Mouse (Mus musculus): ENCODE measurements around the gene Lancl3. TPM values are rescaled to one million over a fixed set of nuclear protein-coding genes. Genes with fewer than 3 reads are reported as not detected.

Gene Lancl3
- polyA plus RNA-seq, 1 experiment from 2014 or later = 0.32 TPM

DNA sequence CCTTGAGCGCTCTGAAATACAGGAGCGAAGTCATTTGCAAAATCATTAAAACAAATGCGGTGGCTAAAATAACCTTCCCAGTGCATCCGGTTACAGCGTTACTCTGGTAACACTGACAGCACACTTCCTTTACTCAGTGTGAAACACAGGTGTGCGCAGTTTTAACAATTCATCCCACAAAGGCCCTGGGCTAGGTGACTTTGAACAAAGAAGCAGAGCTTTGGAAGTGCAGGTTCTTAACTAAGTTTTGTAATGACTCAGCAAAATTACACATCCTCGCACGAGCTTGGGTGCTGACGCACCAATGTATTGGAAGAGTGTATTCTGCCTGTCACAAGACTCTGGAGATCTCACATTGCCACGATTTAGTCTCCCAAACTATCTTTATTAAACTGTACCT, 54.3 kb downstream of the Lancl3 start:
- Histone ChIP-seq H3K9me3 (ENCODE audit: control insufficient read depth, low read length) (no peaks in the 10 kb centered on the region), H3K36me3 (ENCODE audit: control insufficient read depth, insufficient read depth, low read length) (no peaks in the 10 kb centered on the region), H3K27me3 (ENCODE audit: control insufficient read depth, insufficient read depth, low read length) (no peaks in the 10 kb centered on the region), H3K27ac (ENCODE audit: low read depth, low read length) (no peak overlapping the region), H3K4me1 (ENCODE audit: control insufficient read depth, insufficient read depth, low read length) (no peaks in the 10 kb centered on the region), H3K4me3 (ENCODE audit: low read depth, low read length) (no peak overlapping the region), H3K4me2 (ENCODE audit: low read depth) (no peak overlapping the region), H3K9ac (ENCODE audit: low read length) (no peak overlapping the region)
- WGBS = 77% methylated on average over 10 of the region's 10 CpGs
- DNase-seq (ENCODE audit: low spot score) (no peak), ATAC-seq (ENCODE audit: insufficient read depth, low FRiP score, low TSS enrichment) (no peak)

DNA sequence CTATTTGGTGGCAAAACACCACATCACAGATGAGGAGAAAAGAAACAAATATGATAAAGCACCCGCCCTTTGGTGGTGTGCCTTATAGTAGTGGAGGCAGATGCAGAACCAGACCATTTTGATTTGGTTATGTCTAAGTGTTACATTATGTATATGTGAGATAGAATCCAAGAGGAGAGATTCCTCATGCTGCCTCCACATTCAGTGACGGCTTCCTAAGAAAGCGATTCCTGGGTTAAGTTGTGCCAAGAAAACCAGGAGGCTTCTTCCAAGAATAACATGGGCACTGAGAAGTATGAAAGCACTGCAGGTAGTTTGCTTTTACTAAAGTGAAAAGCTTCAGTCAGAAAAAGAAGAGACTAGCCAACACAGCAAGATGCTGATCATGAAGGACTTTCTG, 55.2 kb downstream of the Lancl3 start:
- Histone ChIP-seq H3K36me3 (ENCODE audit: control insufficient read depth, insufficient read depth, low read length) (no peaks in the 10 kb centered on the region), H3K9me3 (ENCODE audit: control insufficient read depth, low read length) (no peaks in the 10 kb centered on the region), H3K27ac (ENCODE audit: low read depth, low read length) (no peak overlapping the region), H3K4me1 (ENCODE audit: control insufficient read depth, insufficient read depth, low read length) (no peaks in the 10 kb centered on the region), H3K4me3 (ENCODE audit: low read depth, low read length) (no peak overlapping the region), H3K27me3 (ENCODE audit: control insufficient read depth, insufficient read depth, low read length) (no peaks in the 10 kb centered on the region), H3K9ac (ENCODE audit: low read length) (no peak overlapping the region), H3K4me2 (ENCODE audit: low read depth) (no peak overlapping the region)
- no peak for ATAC-seq (ENCODE audit: insufficient read depth, low FRiP score, low TSS enrichment)
- no peak for DNase-seq (ENCODE audit: low spot score)
- 87% methylated on average over 3 of the region's 3 CpGs for WGBS

DNA sequence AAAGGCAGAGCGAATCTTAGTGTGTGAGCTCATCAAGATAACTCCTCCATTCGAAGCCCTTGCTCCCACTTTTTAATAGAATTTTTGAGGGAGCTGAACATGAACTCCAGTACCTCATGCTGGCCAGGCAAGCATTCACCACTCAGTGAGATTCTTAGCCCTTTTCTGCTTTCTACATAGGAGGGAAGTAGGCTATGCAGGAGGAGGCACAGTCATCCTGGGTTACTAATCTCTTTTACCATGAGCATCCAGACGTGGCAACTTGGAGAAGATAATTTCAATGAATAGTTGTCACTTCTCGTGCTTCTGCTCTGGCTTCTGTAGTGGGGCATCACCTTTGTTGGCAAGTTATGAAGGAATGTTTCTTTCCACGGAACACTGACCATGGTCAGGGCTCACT, 57.1 kb downstream of the Lancl3 start, which contains the start of gene Gm14862:
TSS of gene Gm14862 (minus strand) at position 134 of the 400 bp plus-strand sequence.
- Histone ChIP-seq H3K4me1 (ENCODE audit: control insufficient read depth, insufficient read depth, low read length) (no peaks in the 10 kb centered on the region), H3K27me3 (ENCODE audit: control insufficient read depth, insufficient read depth, low read length) (no peaks in the 10 kb centered on the region), H3K4me2 (ENCODE audit: low read depth) (no peak within 1 kb of the TSS), H3K36me3 (ENCODE audit: control insufficient read depth, insufficient read depth, low read length) (no peaks in the 10 kb centered on the region), H3K9ac (ENCODE audit: low read length) (no peak within 1 kb of the TSS), H3K9me3 (ENCODE audit: control insufficient read depth, low read length) (no peaks in the 10 kb centered on the region), H3K27ac (ENCODE audit: low read depth, low read length) (no peak within 1 kb of the TSS), H3K4me3 (ENCODE audit: low read depth, low read length) (no peak within 1 kb of the TSS)
- WGBS = 88% methylated on average over 5 of the region's 5 CpGs
- ATAC-seq (ENCODE audit: insufficient read depth, low FRiP score, low TSS enrichment) (no peak), DNase-seq (ENCODE audit: low spot score) (no peak)

DNA sequence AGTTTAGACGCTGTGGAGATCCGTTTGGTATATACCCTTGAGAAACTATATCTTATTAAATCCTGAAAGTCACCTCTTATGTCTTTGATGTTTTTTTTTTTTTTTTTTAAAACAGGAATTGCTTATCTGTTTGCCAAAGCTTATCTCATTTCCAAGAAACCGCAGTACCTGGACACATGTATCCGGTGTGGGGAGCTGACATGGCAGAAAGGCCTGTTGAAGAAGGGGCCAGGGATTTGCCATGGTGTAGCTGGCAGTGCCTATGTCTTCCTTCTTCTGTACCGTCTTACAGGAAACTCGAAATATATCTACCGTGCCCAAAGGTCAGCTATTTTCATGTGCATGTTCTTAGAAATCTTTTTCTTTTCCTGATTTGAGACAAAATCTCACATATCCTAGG, 58.1 kb downstream of the Lancl3 start:
- H3K4me2 ChIP-seq (ENCODE audit: low read depth) = no peak overlapping the region
- DNase-seq (ENCODE audit: low spot score) (no peak), ATAC-seq (ENCODE audit: insufficient read depth, low FRiP score, low TSS enrichment) (no peak)
- H3K4me1 ChIP-seq (ENCODE audit: control insufficient read depth, insufficient read depth, low read length) = no peaks in the 10 kb centered on the region
- no peak overlapping the region for H3K27ac ChIP-seq (ENCODE audit: low read depth, low read length)
- no peaks in the 10 kb centered on the region for H3K27me3 ChIP-seq (ENCODE audit: control insufficient read depth, insufficient read depth, low read length)
- 92% methylated on average over 7 of the region's 7 CpGs for whole genome bisulfite sequencing
- H3K4me3 ChIP-seq (ENCODE audit: low read depth, low read length) = no peak overlapping the region
- H3K9ac ChIP-seq (ENCODE audit: low read length) = no peak overlapping the region
- H3K9me3 ChIP-seq (ENCODE audit: control insufficient read depth, low read length) = no peaks in the 10 kb centered on the region
- H3K36me3 ChIP-seq (ENCODE audit: control insufficient read depth, insufficient read depth, low read length) = no peaks in the 10 kb centered on the region

DNA sequence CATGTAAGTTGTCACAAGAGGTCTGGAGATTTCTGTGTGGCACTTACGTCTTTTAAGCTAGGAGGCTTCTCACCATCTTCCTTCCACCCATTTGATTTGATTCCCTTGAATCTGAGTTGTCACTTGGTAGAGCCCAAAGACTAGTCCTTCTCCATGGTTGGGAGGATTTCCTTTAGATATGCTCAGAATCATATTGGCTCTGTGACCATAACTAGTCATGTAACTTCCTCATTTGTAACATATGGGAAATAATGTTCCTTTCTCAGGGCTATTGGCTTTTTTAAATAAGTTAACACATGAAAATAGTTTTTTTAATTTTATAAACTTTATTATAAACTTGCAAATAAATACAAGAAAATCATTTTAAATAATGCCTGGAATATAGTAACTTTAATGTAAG, 59.6 kb downstream of the Lancl3 start:
- ATAC-seq (ENCODE audit: insufficient read depth, low FRiP score, low TSS enrichment) (no peak), DNase-seq (ENCODE audit: low spot score) (no peak)
- Histone ChIP-seq H3K9ac (ENCODE audit: low read length) (no peak overlapping the region), H3K27me3 (ENCODE audit: control insufficient read depth, insufficient read depth, low read length) (no peaks in the 10 kb centered on the region), H3K4me3 (ENCODE audit: low read depth, low read length) (no peak overlapping the region), H3K36me3 (ENCODE audit: control insufficient read depth, insufficient read depth, low read length) (no peaks in the 10 kb centered on the region), H3K4me2 (ENCODE audit: low read depth) (no peak overlapping the region), H3K9me3 (ENCODE audit: control insufficient read depth, low read length) (no peaks in the 10 kb centered on the region), H3K4me1 (ENCODE audit: control insufficient read depth, insufficient read depth, low read length) (no peaks in the 10 kb centered on the region), H3K27ac (ENCODE audit: low read depth, low read length) (no peak overlapping the region)
- WGBS = 90% methylated on average over 1 of the region's 1 CpGs

DNA sequence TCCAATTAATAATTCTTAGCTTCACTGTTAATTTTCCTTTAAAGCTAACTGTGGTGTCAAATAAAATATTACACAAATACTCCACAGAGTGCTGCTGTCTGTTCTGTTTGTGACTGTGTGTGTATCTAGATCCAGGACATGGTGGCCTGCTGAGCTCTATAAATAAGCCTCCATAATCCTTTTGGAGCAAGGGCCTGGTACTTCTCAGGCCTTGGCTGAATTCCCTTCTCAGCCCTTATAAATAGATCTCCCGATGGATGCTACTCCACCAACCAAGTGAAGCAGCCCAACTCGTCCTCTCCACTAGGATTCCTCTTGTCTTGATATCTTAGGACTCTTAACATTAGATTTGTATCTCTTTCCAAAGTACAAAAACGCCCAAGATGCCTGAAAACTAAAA, 71.4 kb downstream of the Lancl3 start:
- WGBS = 73% methylated on average over 3 of the region's 3 CpGs
- no peak overlapping the region for H3K4me3 ChIP-seq (ENCODE audit: low read depth, low read length)
- H3K36me3 ChIP-seq (ENCODE audit: control insufficient read depth, insufficient read depth, low read length) = no peaks in the 10 kb centered on the region
- no peaks in the 10 kb centered on the region for H3K4me1 ChIP-seq (ENCODE audit: control insufficient read depth, insufficient read depth, low read length)
- H3K27me3 ChIP-seq (ENCODE audit: control insufficient read depth, insufficient read depth, low read length) = no peaks in the 10 kb centered on the region
- no peak overlapping the region for H3K4me2 ChIP-seq (ENCODE audit: low read depth)
- ATAC-seq (ENCODE audit: insufficient read depth, low FRiP score, low TSS enrichment) = no peak
- no peak overlapping the region for H3K27ac ChIP-seq (ENCODE audit: low read depth, low read length)
- no peak for DNase-seq (ENCODE audit: low spot score)
- H3K9ac ChIP-seq (ENCODE audit: low read length) = no peak overlapping the region
- H3K9me3 ChIP-seq (ENCODE audit: control insufficient read depth, low read length) = no peaks in the 10 kb centered on the region

DNA sequence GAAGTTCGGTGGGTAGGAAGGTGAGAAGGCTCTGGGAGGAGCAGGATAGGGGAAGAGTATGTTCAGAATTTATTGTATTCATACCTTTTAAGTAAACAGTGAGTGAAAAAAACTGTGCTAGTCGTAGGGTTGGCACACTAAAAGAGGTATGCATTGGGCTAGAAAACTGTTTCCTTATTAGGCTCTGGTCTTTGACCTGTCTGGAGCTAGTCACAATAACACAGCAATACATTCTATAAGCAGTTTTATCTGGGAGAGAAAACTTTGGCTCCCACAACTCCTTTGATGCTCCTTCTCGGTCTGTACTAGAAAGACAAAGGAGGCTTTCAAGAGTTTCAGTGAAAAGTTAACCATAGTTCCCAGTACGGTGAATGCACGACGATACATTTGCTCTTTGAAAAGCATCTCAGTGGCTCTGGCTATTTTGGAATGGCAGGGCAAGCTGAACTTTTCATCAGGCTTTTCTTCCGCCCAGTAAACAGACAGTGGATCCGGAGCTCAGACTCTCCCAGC, 72.3 kb downstream of the Lancl3 start:
- Histone ChIP-seq H3K4me3 (ENCODE audit: low read depth, low read length) (peak overlapping the region; percentile 52), H3K4me2 (ENCODE audit: low read depth) (peak overlapping the region; percentile 43), H3K4me1 (ENCODE audit: control insufficient read depth, insufficient read depth, low read length) (no peaks in the 10 kb centered on the region), H3K27me3 (ENCODE audit: control insufficient read depth, insufficient read depth, low read length) (no peaks in the 10 kb centered on the region), H3K36me3 (ENCODE audit: control insufficient read depth, insufficient read depth, low read length) (no peaks in the 10 kb centered on the region), H3K27ac (ENCODE audit: low read depth, low read length) (no peak overlapping the region), H3K9ac (ENCODE audit: low read length) (no peak overlapping the region), H3K9me3 (ENCODE audit: control insufficient read depth, low read length) (no peaks in the 10 kb centered on the region)
- 28% methylated on average over 8 of the region's 8 CpGs for WGBS
- no peak for DNase-seq (ENCODE audit: low spot score)
- ATAC-seq (ENCODE audit: insufficient read depth, low FRiP score, low TSS enrichment) = no peak

DNA sequence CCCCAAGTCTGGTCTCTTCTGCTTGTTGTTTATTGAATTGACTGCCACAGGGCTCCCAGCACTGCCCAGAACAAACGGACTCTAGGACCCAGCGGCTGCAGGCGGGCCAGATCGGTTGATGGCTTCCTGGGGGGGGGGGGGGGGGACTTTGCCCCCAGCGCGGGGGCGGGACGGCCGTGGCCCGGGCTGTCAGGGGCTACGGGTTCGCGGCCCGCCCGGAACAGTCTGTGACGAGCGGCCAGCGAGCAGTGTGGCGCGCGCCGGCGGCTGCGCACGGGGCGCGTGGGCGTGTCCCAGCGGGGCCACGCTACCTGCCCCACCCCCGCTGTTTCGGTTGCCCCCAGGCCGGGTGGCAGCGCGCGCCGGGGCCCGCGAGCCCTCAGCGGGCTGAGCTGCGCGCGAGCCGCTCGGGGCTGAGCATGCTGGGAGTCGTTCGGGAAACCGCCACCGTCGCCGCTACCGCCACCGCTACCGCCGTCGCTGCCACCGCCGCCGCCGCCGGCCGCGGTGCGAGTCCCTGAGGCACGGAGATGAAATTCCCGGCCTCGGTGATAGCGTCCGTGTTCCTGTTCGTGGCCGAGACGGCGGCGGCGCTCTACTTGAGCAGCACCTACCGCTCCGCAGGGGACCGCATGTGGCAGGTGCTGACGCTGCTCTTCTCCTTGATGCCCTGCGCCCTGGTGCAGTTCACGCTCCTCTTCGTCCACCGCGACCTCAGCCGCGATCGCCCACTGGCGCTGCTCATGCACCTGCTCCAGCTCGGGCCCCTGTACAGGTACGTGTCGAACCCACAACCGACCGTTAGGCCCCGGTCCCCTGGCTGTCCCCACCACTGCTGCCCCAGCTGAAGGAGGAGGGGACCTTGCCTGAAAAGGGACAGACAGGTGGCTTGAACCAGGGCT, 73.0 kb downstream of the Lancl3 start, which contains the start of gene Xk:
TSS of gene Xk (plus strand) at position 297 of the 902 bp plus-strand sequence.
- ATAC-seq (ENCODE audit: insufficient read depth, low FRiP score, low TSS enrichment) (peak; percentile 92), DNase-seq (ENCODE audit: low spot score) (peak; percentile 56)
- peak within 1 kb of the TSS; percentile 52 for H3K4me3 ChIP-seq (ENCODE audit: low read depth, low read length)
- H3K27ac ChIP-seq (ENCODE audit: low read depth, low read length) = no peak within 1 kb of the TSS
- H3K4me1 ChIP-seq (ENCODE audit: control insufficient read depth, insufficient read depth, low read length) = no peaks in the 10 kb centered on the region
- 10% methylated on average over 47 of the region's 94 CpGs for WGBS
- H3K9me3 ChIP-seq (ENCODE audit: control insufficient read depth, low read length) = no peaks in the 10 kb centered on the region
- H3K4me2 ChIP-seq (ENCODE audit: low read depth) = peak within 1 kb of the TSS; percentile 43
- H3K27me3 ChIP-seq (ENCODE audit: control insufficient read depth, insufficient read depth, low read length) = no peaks in the 10 kb centered on the region
- H3K9ac ChIP-seq (ENCODE audit: low read length) = peak within 1 kb of the TSS; percentile 53
- no peaks in the 10 kb centered on the region for H3K36me3 ChIP-seq (ENCODE audit: control insufficient read depth, insufficient read depth, low read length)

All from neural tube, embryonic 11.5 days (tissue).